Mouse (Mus musculus): ENCODE results near the gene Ypel5.

Ypel5 gene

GRCm38 (mm10) chr17:72836158-72837115 lies at the start of gene Ypel5:
Ypel5 (plus strand) TSS chr17:72836453.
- DNase-seq (ENCODE audit: low spot score) = peak; percentile 99

- DNase-seq (ENCODE audit: low spot score) = no peak
These were observed 48.3 kb upstream of the Ypel5 start for GRCm38 (mm10) chr17:72787886-72788436.

GRCm38 (mm10) chr17:72793278-72793677 lies 43.0 kb upstream of the Ypel5 start:
- DNase-seq (ENCODE audit: low spot score) = no peak

GRCm38 (mm10) chr17:72794660-72795059 lies 41.6 kb upstream of the Ypel5 start:
- DNase-seq (ENCODE audit: low spot score) = no peak

- no peak for DNase-seq (ENCODE audit: low spot score)
These were observed 40.7 kb upstream of the Ypel5 start for GRCm38 (mm10) chr17:72795392-72796047.

GRCm38 (mm10) chr17:72796506-72796905 lies 39.7 kb upstream of the Ypel5 start:
- DNase-seq (ENCODE audit: low spot score) = no peak

- no peak for DNase-seq (ENCODE audit: low spot score)
These were observed 38.4 kb upstream of the Ypel5 start for GRCm38 (mm10) chr17:72797867-72798266.

GRCm38 (mm10) chr17:72809942-72810654 lies 26.2 kb upstream of the Ypel5 start:
- DNase-seq (ENCODE audit: low spot score) = no peak

- no peak for DNase-seq (ENCODE audit: low spot score)
These were observed 22.6 kb upstream of the Ypel5 start for GRCm38 (mm10) chr17:72813419-72814315.

- no peak for DNase-seq (ENCODE audit: low spot score)
These were observed 18.7 kb upstream of the Ypel5 start for GRCm38 (mm10) chr17:72817574-72817973.

- DNase-seq (ENCODE audit: low spot score) = no peak
These were observed 16.5 kb upstream of the Ypel5 start for GRCm38 (mm10) chr17:72819714-72820113.

GRCm38 (mm10) chr17:72820425-72820824 lies 15.8 kb upstream of the Ypel5 start:
- no peak for DNase-seq (ENCODE audit: low spot score)

- DNase-seq (ENCODE audit: low spot score) = no peak
These were observed 14.3 kb upstream of the Ypel5 start for GRCm38 (mm10) chr17:72821923-72822322.

GRCm38 (mm10) chr17:72826916-72827534 lies 9.2 kb upstream of the Ypel5 start:
- DNase-seq (ENCODE audit: low spot score) = no peak

GRCm38 (mm10) chr17:72828027-72828678 lies 8.1 kb upstream of the Ypel5 start:
- no peak for DNase-seq (ENCODE audit: low spot score)

- no peak for DNase-seq (ENCODE audit: low spot score)
These were observed 7.6 kb upstream of the Ypel5 start for GRCm38 (mm10) chr17:72828687-72829086.

GRCm38 (mm10) chr17:72837140-72837712 lies 973 bp downstream of the Ypel5 start:
- DNase-seq (ENCODE audit: low spot score) = peak; percentile 86

GRCm38 (mm10) chr17:72837824-72838474 lies 1.7 kb downstream of the Ypel5 start:
- no peak for DNase-seq (ENCODE audit: low spot score)

- no peak for DNase-seq (ENCODE audit: low spot score)
These were observed 2.7 kb downstream of the Ypel5 start for GRCm38 (mm10) chr17:72839000-72839399.

All from ovary, adult 18-20 months (tissue).